Mouse (Mus musculus): Measurements from ENCODE around the gene Vsig2.

The Vsig2 gene

GRCm38 (mm10) chr9:37539170-37540025 is at the start of gene Vsig2:
Gene Vsig2 (plus strand): TSS chr9:37539255.
- DNase-seq: no peak

GRCm38 (mm10) chr9:37489446-37490120 is 49.5 kb upstream of the Vsig2 start:
- DNase-seq: peak; percentile 31

GRCm38 (mm10) chr9:37495761-37496160 is 43.3 kb upstream of the Vsig2 start:
- DNase-seq: no peak

- DNase-seq: no peak
Measured at GRCm38 (mm10) chr9:37496325-37496724, 42.7 kb upstream of the Vsig2 start.

- DNase-seq: no peak
Measured at GRCm38 (mm10) chr9:37500201-37500600, 38.9 kb upstream of the Vsig2 start.

GRCm38 (mm10) chr9:37501170-37501569 is 37.9 kb upstream of the Vsig2 start:
- DNase-seq: no peak

- DNase-seq: no peak
Measured at GRCm38 (mm10) chr9:37504348-37504747, 34.7 kb upstream of the Vsig2 start.

GRCm38 (mm10) chr9:37506023-37506422 is 33.0 kb upstream of the Vsig2 start:
- no peak for DNase-seq

GRCm38 (mm10) chr9:37512097-37512496 is 27.0 kb upstream of the Vsig2 start:
- DNase-seq: no peak

- no peak for DNase-seq
Measured at GRCm38 (mm10) chr9:37514456-37514855, 24.6 kb upstream of the Vsig2 start.

GRCm38 (mm10) chr9:37517467-37517866 is 21.6 kb upstream of the Vsig2 start:
- no peak for DNase-seq

GRCm38 (mm10) chr9:37518991-37519390 is 20.1 kb upstream of the Vsig2 start:
- peak; percentile 67 for DNase-seq

GRCm38 (mm10) chr9:37519995-37520394 is 19.1 kb upstream of the Vsig2 start:
- peak; percentile 49 for DNase-seq

GRCm38 (mm10) chr9:37525461-37525860 is 13.6 kb upstream of the Vsig2 start:
- no peak for DNase-seq

- no peak for DNase-seq
Measured at GRCm38 (mm10) chr9:37526443-37527395, 12.3 kb upstream of the Vsig2 start.

GRCm38 (mm10) chr9:37527396-37528224 is 11.4 kb upstream of the Vsig2 start, which contains the start of gene Esam:
Gene Esam (plus strand): TSS chr9:37528078.
- DNase-seq: no peak

GRCm38 (mm10) chr9:37528225-37528970 is 10.7 kb upstream of the Vsig2 start:
- no peak for DNase-seq

GRCm38 (mm10) chr9:37530031-37530887 is 8.8 kb upstream of the Vsig2 start:
- peak; percentile 63 for DNase-seq

- DNase-seq: no peak
Measured at GRCm38 (mm10) chr9:37530888-37531705, 8.0 kb upstream of the Vsig2 start.
